Mouse (Mus musculus) embryonic facial prominence, embryonic 12.5 days (tissue): ENCODE measurements around the gene Nxn. TPM values are rescaled to one million over a fixed set of nuclear protein-coding genes. Genes with fewer than 3 reads are reported as not detected.

Experiments used
- ATAC-seq: fragments of 200-750 bp; cut with Nextera tagmentation; 2 replicates; pipeline ENCODE4 v1.8.0; 2017; ENCODE audit not compliant: insufficient number of reproducible peaks, insufficient read depth, low FRiP score, low TSS enrichment
- H3K27ac ChIP-seq: fragments of 300-500 bp; sonication (generic); 2 replicates; pipeline ENCODE4 v1.5.1; 2016; ENCODE audit warnings: mild to moderate bottlenecking
- H3K27me3 ChIP-seq: fragments of 300-500 bp; sonication (generic); 2 replicates; pipeline ENCODE4 v1.6.1; 2016; ENCODE audit warnings: mild to moderate bottlenecking, moderate library complexity
- H3K36me3 ChIP-seq: fragments of 300-500 bp; sonication (generic); 2 replicates; pipeline ENCODE4 v1.6.1; 2016; ENCODE audit warnings: mild to moderate bottlenecking
- H3K4me1 ChIP-seq: fragments of 300-500 bp; sonication (generic); 2 replicates; pipeline ENCODE4 v1.6.1; 2016
- H3K4me2 ChIP-seq: fragments of 300-500 bp; sonication (generic); replicated peaks from 2 replicates; pipeline ENCODE4 v1.6.1; 2016; ENCODE audit warnings: mild to moderate bottlenecking, moderate library complexity
- H3K4me3 ChIP-seq: fragments of 300-500 bp; sonication (generic); 2 replicates; pipeline ENCODE4 v1.5.1; 2016; ENCODE audit warnings: mild to moderate bottlenecking
- H3K9ac ChIP-seq: fragments of 300-500 bp; sonication (generic); 2 replicates; pipeline ENCODE4 v1.6.1; 2016; ENCODE audit warnings: mild to moderate bottlenecking, moderate library complexity
- H3K9me3 ChIP-seq: fragments of 300-500 bp; sonication (generic); 2 replicates; pipeline ENCODE4 v1.6.1; 2016; ENCODE audit warnings: mild to moderate bottlenecking, moderate library complexity
- WGBS: fragments of 180-500 bp; shearing (Covaris S2); methylation state at CpG from one replicate; pipeline ENCODE4 v1.1.7; 2016; 5-methylcytosine and 5-hydroxymethylcytosine counted together
- polyA plus RNA-seq: library from polyadenylated mRNA; unstranded; fragments of >200 nt; fragmentation: Nextera tagmentation; extraction: Ambion mirVana; gene quantifications from 2 replicates; pipeline ENCODE4 v1.2.1, GENCODE M21; 2016

Gene Nxn
- polyA plus RNA-seq, 1 experiment from 2014 or later = 77.9 TPM

DNA sequence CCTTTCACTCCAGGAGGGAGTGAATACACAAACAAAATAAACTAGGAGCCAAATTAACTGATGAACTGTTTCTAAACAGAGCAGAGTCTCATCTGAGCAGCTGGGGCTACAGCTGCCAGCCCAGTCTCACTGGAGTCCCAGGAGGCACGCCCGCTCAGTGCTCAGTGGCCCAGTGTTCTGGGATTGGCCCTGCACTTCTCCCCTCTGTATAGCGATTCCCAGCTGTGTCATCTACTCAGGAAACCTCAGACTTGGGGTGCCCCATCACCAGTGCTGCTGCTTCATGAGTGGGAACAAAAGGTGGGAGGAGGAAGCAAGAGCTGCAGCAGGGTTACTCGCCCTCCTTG is 145.0 kb downstream of the Nxn start:
- 81% methylated on average over 4 of the region's 4 CpGs for WGBS
- Histone ChIP-seq H3K4me2 (no peak overlapping the region), H3K27me3 (no peaks in the 10 kb centered on the region), H3K9ac (no peak overlapping the region), H3K4me1 (peaks cover 29% of the 10 kb centered on the region), H3K4me3 (no peak overlapping the region), H3K27ac (0 out of 2 replicates have a peak overlapping the region, but pooled peaks have one; percentile 55), H3K9me3 (no peaks in the 10 kb centered on the region), H3K36me3 (peaks cover 37% of the 10 kb centered on the region)
- no peak for ATAC-seq

- no peaks in the 10 kb centered on the region for H3K27me3 ChIP-seq
- H3K9me3 ChIP-seq = no peaks in the 10 kb centered on the region
- H3K36me3 ChIP-seq = peaks cover 37% of the 10 kb centered on the region
- peaks cover 29% of the 10 kb centered on the region for H3K4me1 ChIP-seq
- no peak overlapping the region for H3K4me3 ChIP-seq
- H3K9ac ChIP-seq = no peak overlapping the region
- peak overlapping the region; percentile 55; the same call in 1 of the 2 replicates for H3K27ac ChIP-seq
- ATAC-seq = 0 out of 2 replicates have a peak, but pooled peaks have one; percentile 65
- 44% methylated on average over 5 of the region's 5 CpGs for WGBS
- H3K4me2 ChIP-seq = no peak overlapping the region
Measured at GRCm38 (mm10) chr11:76253145-76253917, 145.6 kb downstream of the Nxn start.

GRCm38 (mm10) chr11:76252036-76252435 is 146.9 kb downstream of the Nxn start:
- no peaks in the 10 kb centered on the region for H3K27me3 ChIP-seq
- 58% methylated on average over 3 of the region's 3 CpGs for WGBS
- H3K27ac ChIP-seq = no peak overlapping the region
- no peak overlapping the region for H3K9ac ChIP-seq
- H3K4me2 ChIP-seq = no peak overlapping the region
- peaks cover 27% of the 10 kb centered on the region for H3K4me1 ChIP-seq
- no peaks in the 10 kb centered on the region for H3K9me3 ChIP-seq
- peaks cover 30% of the 10 kb centered on the region for H3K36me3 ChIP-seq
- ATAC-seq = no peak
- no peak overlapping the region for H3K4me3 ChIP-seq

GRCm38 (mm10) chr11:76247239-76247638 is 151.7 kb downstream of the Nxn start:
- 48% methylated on average over 2 of the region's 2 CpGs for WGBS

DNA sequence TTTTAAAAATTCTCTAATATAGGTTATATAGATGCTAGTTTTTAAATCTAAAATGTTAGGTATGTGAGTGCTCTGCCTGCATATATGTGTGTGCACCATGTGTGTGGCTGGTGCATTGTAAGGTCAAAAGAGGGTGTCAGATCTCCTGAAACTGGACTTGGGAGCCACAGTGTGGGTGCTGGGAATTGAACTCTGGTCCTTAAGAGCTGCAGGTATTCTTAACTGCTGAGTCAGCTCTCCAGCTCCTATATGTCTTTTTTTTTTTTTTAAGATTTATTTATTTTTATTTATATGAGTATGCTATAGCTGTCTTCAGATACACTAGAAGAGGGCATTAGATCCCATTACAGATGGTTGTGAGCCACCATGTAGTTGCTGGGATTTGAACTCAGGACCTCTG is 152.5 kb downstream of the Nxn start:
- H3K4me3 ChIP-seq = no peak overlapping the region
- H3K36me3 ChIP-seq = peaks cover 30% of the 10 kb centered on the region
- no peak overlapping the region for H3K4me2 ChIP-seq
- H3K27me3 ChIP-seq = no peaks in the 10 kb centered on the region
- no peak overlapping the region for H3K9ac ChIP-seq
- H3K27ac ChIP-seq = no peak overlapping the region
- peaks cover 9% of the 10 kb centered on the region for H3K4me1 ChIP-seq
- H3K9me3 ChIP-seq = no peaks in the 10 kb centered on the region
- ATAC-seq = no peak

More at GRCm38 (mm10) chr11:76247239-76247638, 151.7 kb downstream of the Nxn start:
- Histone ChIP-seq H3K4me1 (peaks cover 7% of the 10 kb centered on the region), H3K27me3 (no peaks in the 10 kb centered on the region), H3K36me3 (peaks cover 30% of the 10 kb centered on the region), H3K4me3 (no peak overlapping the region), H3K27ac (no peak overlapping the region), H3K9ac (no peak overlapping the region), H3K4me2 (no peak overlapping the region), H3K9me3 (no peaks in the 10 kb centered on the region)
- ATAC-seq = no peak

DNA sequence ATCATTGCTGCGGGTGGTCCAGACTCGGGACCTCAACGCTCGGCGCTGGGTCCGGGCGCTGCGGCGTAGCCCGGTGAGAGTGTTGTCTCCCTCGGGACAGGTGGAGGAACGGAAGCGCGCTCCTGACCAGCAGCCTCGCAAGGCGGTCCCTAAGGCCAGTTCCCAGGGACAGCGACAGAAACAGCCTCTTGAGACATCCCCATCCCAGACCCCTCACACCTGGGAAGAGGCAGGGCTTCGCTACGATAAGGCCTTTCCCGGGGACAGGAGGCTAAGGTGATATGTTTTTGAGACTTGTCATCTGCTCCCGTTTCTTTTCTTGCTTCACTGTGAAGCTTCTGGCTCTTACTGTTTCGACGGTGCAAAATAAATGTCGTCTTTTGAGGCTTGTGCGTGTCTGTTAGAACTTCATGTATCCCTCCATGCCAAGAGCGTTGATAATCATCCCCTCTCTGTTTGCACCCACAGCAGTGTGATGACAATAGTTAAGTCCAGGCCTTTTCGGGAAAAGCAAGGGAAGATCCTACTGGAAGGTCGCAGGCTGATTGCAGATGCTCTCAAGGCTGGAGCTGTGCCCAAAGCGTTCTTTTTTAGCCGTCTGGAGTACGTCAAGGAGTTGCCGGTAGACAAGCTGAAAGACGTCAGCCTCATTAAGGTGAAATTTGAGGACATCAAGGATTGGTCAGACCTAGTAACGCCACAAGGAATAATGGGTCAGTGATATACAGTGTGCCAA is 155.0 kb downstream of the Nxn start:
- Histone ChIP-seq H3K9me3 (no peaks in the 10 kb centered on the region), H3K27me3 (no peaks in the 10 kb centered on the region), H3K27ac (peak overlapping the region; percentile 81; the same call in 1 of the 2 replicates), H3K4me1 (peaks cover 9% of the 10 kb centered on the region), H3K9ac (peak overlapping the region; percentile 85), H3K36me3 (peaks cover 24% of the 10 kb centered on the region), H3K4me2 (peak overlapping the region; percentile 64), H3K4me3 (peak overlapping the region; percentile 82)
- 2% methylated on average over 34 of the region's 34 CpGs for WGBS
- ATAC-seq = no peak; the same call in none of the 2 replicates

GRCm38 (mm10) chr11:76242901-76243810 is 155.8 kb downstream of the Nxn start, which contains the start of the genes Mrm3 and Glod4:
TSS of gene Mrm3 (plus strand) at chr11:76243715.
TSS of gene Glod4 (minus strand) at chr11:76243725.
- under 1% methylated on average over 61 of the region's 61 CpGs for WGBS
- Histone ChIP-seq H3K27ac (peak within 1 kb of the TSS; percentile 81), H3K4me3 (peak within 1 kb of the TSS; percentile 82), H3K9ac (peak within 1 kb of the TSS; percentile 85), H3K4me1 (peaks cover 9% of the 10 kb centered on the region), H3K4me2 (peak within 1 kb of the TSS; percentile 64), H3K36me3 (peaks cover 18% of the 10 kb centered on the region), H3K9me3 (no peaks in the 10 kb centered on the region), H3K27me3 (no peaks in the 10 kb centered on the region)
- peak; percentile 82 for ATAC-seq

DNA sequence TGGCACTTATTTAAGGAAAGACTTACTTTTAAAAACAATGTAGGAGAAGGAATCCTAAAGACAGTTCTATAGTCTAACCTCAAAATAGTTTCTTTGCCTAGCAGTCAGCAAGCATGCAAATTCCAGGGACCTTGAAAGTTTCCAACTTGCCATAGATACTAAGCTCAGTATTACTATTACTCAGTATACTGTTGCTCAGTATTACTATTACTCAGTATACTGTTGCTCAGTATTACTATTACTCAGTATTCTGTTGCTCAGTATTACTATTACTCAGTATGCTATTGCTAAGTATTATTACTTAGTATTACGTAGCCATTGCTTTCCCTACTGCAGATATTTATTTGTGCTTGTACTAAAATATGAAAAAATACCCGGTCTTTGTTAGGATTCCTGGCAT is 159.2 kb downstream of the Nxn start:
- Histone ChIP-seq H3K27me3 (no peaks in the 10 kb centered on the region), H3K4me3 (no peak overlapping the region), H3K27ac (no peak overlapping the region), H3K4me2 (no peak overlapping the region), H3K4me1 (peaks cover 9% of the 10 kb centered on the region), H3K9me3 (no peaks in the 10 kb centered on the region), H3K9ac (no peak overlapping the region), H3K36me3 (peaks cover 33% of the 10 kb centered on the region)
- no peak for ATAC-seq
- 96% methylated on average over 2 of the region's 2 CpGs for WGBS

- no peak overlapping the region for H3K27ac ChIP-seq
- H3K36me3 ChIP-seq = peaks cover 62% of the 10 kb centered on the region
- no peak for ATAC-seq
- H3K27me3 ChIP-seq = no peaks in the 10 kb centered on the region
- WGBS = 88% methylated on average over 3 of the region's 3 CpGs
- H3K9me3 ChIP-seq = no peaks in the 10 kb centered on the region
- no peaks in the 10 kb centered on the region for H3K4me1 ChIP-seq
- no peak overlapping the region for H3K4me3 ChIP-seq
- no peak overlapping the region for H3K9ac ChIP-seq
- H3K4me2 ChIP-seq = no peak overlapping the region
Measured at GRCm38 (mm10) chr11:76236136-76236535, 162.8 kb downstream of the Nxn start.

GRCm38 (mm10) chr11:76225051-76225450 is 173.9 kb downstream of the Nxn start:
- no peak overlapping the region for H3K27ac ChIP-seq
- no peak overlapping the region for H3K4me2 ChIP-seq
- peaks cover 42% of the 10 kb centered on the region for H3K36me3 ChIP-seq
- H3K4me3 ChIP-seq = no peak overlapping the region
- H3K27me3 ChIP-seq = no peaks in the 10 kb centered on the region
- H3K9me3 ChIP-seq = no peaks in the 10 kb centered on the region
- no peaks in the 10 kb centered on the region for H3K4me1 ChIP-seq
- ATAC-seq = no peak
- no peak overlapping the region for H3K9ac ChIP-seq

- Histone ChIP-seq H3K4me3 (no peak overlapping the region), H3K9me3 (no peaks in the 10 kb centered on the region), H3K4me1 (no peaks in the 10 kb centered on the region), H3K36me3 (peaks cover 42% of the 10 kb centered on the region), H3K27ac (no peak overlapping the region), H3K27me3 (no peaks in the 10 kb centered on the region), H3K4me2 (no peak overlapping the region), H3K9ac (no peak overlapping the region)
- WGBS = 97% methylated on average over 5 of the region's 5 CpGs
- ATAC-seq = no peak
Measured at GRCm38 (mm10) chr11:76224631-76225030, 174.3 kb downstream of the Nxn start.
